Mouse (Mus musculus) testis, adult 2 months (tissue): ENCODE results near the gene Cyba.

Experiments
- CTCF ChIP-seq: fragments of 200-500 bp; IDR thresholded peaks from 2 replicates; pipeline ENCODE4 v1.5.1; 2012; ENCODE audit warnings: low read depth, mild to moderate bottlenecking, inconsistent platforms, low read length, moderate library complexity; ENCODE audit not compliant: control insufficient read depth, insufficient read depth, insufficient replicate concordance
- POLR2A ChIP-seq: fragments of 200-500 bp; IDR thresholded peaks from 2 replicates; pipeline ENCODE4 v1.6.1; 2012; ENCODE audit warnings: low read depth, mild to moderate bottlenecking, inconsistent platforms, low read length, moderate library complexity; ENCODE audit not compliant: control insufficient read depth

GRCm38 (mm10) chr8:122419881-122420555 lies 12.7 kb downstream of the Cyba start:
- TF ChIP-seq CTCF (no peak), POLR2A (no peak)
